In genomic region chr5:103441706-103442105, GRCm38 (mm10) we compare ENCODE assay signal across 15 mouse cellular contexts. TPM values are rescaled to one million over a fixed set of nuclear protein-coding genes. Genes with fewer than 3 reads are reported as not detected.
"Had no signal": no experiment of that assay in that cellular context is flagged by ENCODE, and none has a peak within 500 bp of the region (broad histone marks: within the 10 kb centered on the region; RNA-seq: fewer than 3 reads in every experiment).

No protein-coding gene starts in this region.

- H3K9ac ChIP-seq: kidney, embryonic 15.5 days; limb, embryonic 15.5 days; liver, embryonic 12.5 days; lung, embryonic 14.5 days; stomach, embryonic 15.5 days had no signal

- DNase-seq: kidney, adult 2 months; kidney, postnatal 36 days; layer of hippocampus, adult 9-11 months; layer of hippocampus, postnatal 36 days; lung, embryonic 14.5 days; lung, postnatal 10 days; right cerebral cortex, postnatal 14 days; thymus, adult 2 months; thymus, postnatal 25 days had no signal

- H3K9me3 ChIP-seq: kidney, embryonic 15.5 days; limb, embryonic 15.5 days; liver, embryonic 12.5 days; megakaryocyte, embryonic 14.5 days; stomach, embryonic 15.5 days had no signal

- H3K27me3 ChIP-seq: kidney, embryonic 15.5 days; limb, embryonic 15.5 days; liver, embryonic 12.5 days; stomach, embryonic 15.5 days had no signal

- H3K4me3 ChIP-seq: kidney, embryonic 15.5 days; limb, embryonic 15.5 days; liver, embryonic 12.5 days; megakaryocyte, embryonic 14.5 days; stomach, embryonic 15.5 days had no signal

- H3K27ac ChIP-seq: limb, embryonic 15.5 days; liver, embryonic 12.5 days; macrophage; stomach, embryonic 15.5 days had no signal

- H3K4me1 ChIP-seq: limb, embryonic 15.5 days had no signal

- H3K4me2 ChIP-seq: kidney, embryonic 15.5 days; limb, embryonic 15.5 days; liver, embryonic 12.5 days; lung, embryonic 14.5 days; stomach, embryonic 15.5 days had no signal

- H3K36me3 ChIP-seq: kidney, embryonic 15.5 days; limb, embryonic 15.5 days; liver, embryonic 12.5 days; stomach, embryonic 15.5 days had no signal

- ATAC-seq: liver, embryonic 12.5 days had no signal

RNA-seq across cellular contexts. Expression of gene Ptpn13, which starts 16.7 kb away (rescaled TPM):
- polyA plus RNA-seq: macrophage had no signal
